10 mouse cellular contexts compared by ENCODE assay signal in the genomic region with DNA sequence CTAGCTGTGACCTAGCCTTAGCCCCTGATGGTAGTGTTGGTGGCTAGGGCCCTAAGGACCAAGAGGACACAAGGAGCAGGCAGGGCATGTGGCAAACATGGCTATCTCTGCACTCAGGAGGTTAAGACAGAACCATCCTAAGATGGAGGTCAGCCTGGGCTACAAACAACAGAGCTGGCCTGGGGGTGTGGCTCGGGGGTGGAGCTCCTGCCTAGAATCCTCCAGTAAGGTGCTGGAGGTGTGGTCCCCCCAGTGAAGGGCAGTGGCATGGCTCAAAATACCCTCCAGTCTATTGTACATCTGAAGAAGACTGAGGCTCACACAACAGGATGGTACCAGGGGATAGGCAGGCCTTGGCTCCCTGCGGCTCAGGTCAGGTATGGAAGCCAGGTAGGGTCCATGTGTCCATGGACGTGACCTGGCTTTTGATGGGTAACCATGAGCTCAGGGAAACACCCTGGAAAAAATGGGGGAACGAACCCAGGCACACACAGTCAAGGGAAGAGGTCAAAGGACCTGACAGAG. TPM values are rescaled to one million over a fixed set of nuclear protein-coding genes. Genes with fewer than 3 reads are reported as not detected.
DNase-seq lines count a peak whose midpoint lies in the region; ATAC-seq and TF ChIP-seq lines count a peak whose summit lies in the region.
"Had no signal": no experiment of that assay in that cellular context is flagged by ENCODE, and none has a peak within 500 bp of the region (broad histone marks: within the 10 kb centered on the region; RNA-seq: fewer than 3 reads in every experiment).

No protein-coding gene starts in this region.

- H3K9ac ChIP-seq in kidney, embryonic 14.5 days (ENCODE audit: low read depth, low read length) = no peak overlapping the region
- 0 out of 2 replicates have a peak overlapping the region, but pooled peaks have one; percentile 95 for H3K9ac ChIP-seq in embryonic facial prominence, embryonic 14.5 days (ENCODE audit: low read depth, low read length)
- H3K9ac ChIP-seq in intestine, postnatal 0 days (ENCODE audit: low read depth, low read length) = no peak overlapping the region
- H3K9ac ChIP-seq in midbrain, postnatal 0 days (replicated peaks; ENCODE audit: low read length, poor library complexity, severe bottlenecking) = peak overlapping the region; percentile 99

- TF ChIP-seq CTCF in intestine, postnatal 0 days (IDR thresholded peaks at IDR 0.05; ENCODE audit: low read depth) = no peak
- TF ChIP-seq CTCF in midbrain, postnatal 0 days (IDR thresholded peaks at IDR 0.05) = no peak

- H3K4me1 ChIP-seq in kidney, embryonic 14.5 days (ENCODE audit: control insufficient read depth, insufficient read depth, low read length) = peaks cover 33% of the 10 kb centered on the region
- peaks cover 20% of the 10 kb centered on the region for H3K4me1 ChIP-seq in embryonic facial prominence, embryonic 14.5 days (ENCODE audit: control insufficient read depth, insufficient read depth, low read length)
- H3K4me1 ChIP-seq in intestine, postnatal 0 days (replicated peaks; ENCODE audit: control insufficient read depth, insufficient read depth, low read length) = 0 out of 2 replicates have a peak, but pooled peaks cover 6% of the 10 kb centered on the region
- peaks cover 16% of the 10 kb centered on the region for H3K4me1 ChIP-seq in midbrain, postnatal 0 days (ENCODE audit: insufficient read depth, low read length)

- H3K27ac ChIP-seq in kidney, embryonic 14.5 days (ENCODE audit: low read depth, low read length) = no peak overlapping the region
- no peak overlapping the region for H3K27ac ChIP-seq in embryonic facial prominence, embryonic 14.5 days (replicated peaks; ENCODE audit: low read depth, low read length)
- no peak overlapping the region for H3K27ac ChIP-seq in intestine, postnatal 0 days (ENCODE audit: low read depth, low read length)
- H3K27ac ChIP-seq in midbrain, postnatal 0 days (ENCODE audit: low read depth, low read length) = peak overlapping the region; percentile 96; the same call in 1 of the 2 replicates

- no peak for ATAC-seq in kidney, embryonic 14.5 days (ENCODE audit: low FRiP score, low TSS enrichment)
- no peak for ATAC-seq in embryonic facial prominence, embryonic 14.5 days (ENCODE audit: low read depth)
- ATAC-seq in intestine, postnatal 0 days = no peak
- ATAC-seq in midbrain, postnatal 0 days (ENCODE audit: low FRiP score) = no peak

- peak overlapping the region; percentile 94; the same call in 1 of the 2 replicates for H3K4me2 ChIP-seq in kidney, embryonic 14.5 days (replicated peaks; ENCODE audit: low read depth, low read length)
- H3K4me2 ChIP-seq in embryonic facial prominence, embryonic 14.5 days (ENCODE audit: low read depth, low read length) = peak overlapping the region; percentile 91
- H3K4me2 ChIP-seq in intestine, postnatal 0 days (replicated peaks; ENCODE audit: low read depth) = peak overlapping the region; percentile 17; the same call in 1 of the 2 replicates
- peak overlapping the region; percentile 94 for H3K4me2 ChIP-seq in midbrain, postnatal 0 days (ENCODE audit: low read depth, low read length, poor library complexity, severe bottlenecking)

- no peaks in the 10 kb centered on the region for H3K27me3 ChIP-seq in kidney, embryonic 14.5 days (ENCODE audit: control insufficient read depth, insufficient read depth, low read length)
- no peaks in the 10 kb centered on the region for H3K27me3 ChIP-seq in embryonic facial prominence, embryonic 14.5 days (replicated peaks; ENCODE audit: control insufficient read depth, insufficient read depth, low read length)
- no peaks in the 10 kb centered on the region for H3K27me3 ChIP-seq in intestine, postnatal 0 days (replicated peaks; ENCODE audit: control insufficient read depth, insufficient read depth, low read length)
- H3K27me3 ChIP-seq in midbrain, postnatal 0 days (ENCODE audit: insufficient read depth, low read length) = no peaks in the 10 kb centered on the region

- no peak overlapping the region; the same call in 1 of the 2 replicates for H3K4me3 ChIP-seq in kidney, embryonic 14.5 days (ENCODE audit: low read length)
- peak overlapping the region; percentile 90 for H3K4me3 ChIP-seq in embryonic facial prominence, embryonic 14.5 days (ENCODE audit: low read depth, low read length)
- H3K4me3 ChIP-seq in intestine, postnatal 0 days (ENCODE audit: low read depth, low read length) = no peak overlapping the region
- H3K4me3 ChIP-seq in midbrain, postnatal 0 days (ENCODE audit: low read depth, low read length) = peak overlapping the region; percentile 59

- no peak for DNase-seq in kidney, adult 11 months
- DNase-seq in embryonic facial prominence, embryonic 14.5 days (ENCODE audit: low spot score) = no peak
- no peak for DNase-seq in midbrain, postnatal 0 days (ENCODE audit: low spot score)
- DNase-seq in thymus, postnatal 14 days = no peak
- no peak for DNase-seq in cerebellum, adult 18-20 months
- DNase-seq in frontal cortex, postnatal 36 days (ENCODE audit: low spot score in 2 of 2) = no peak
- DNase-seq: kidney, adult 18-20 months; thymus, postnatal 36 days had no signal

- peaks cover 54% of the 10 kb centered on the region for H3K36me3 ChIP-seq in kidney, embryonic 14.5 days (ENCODE audit: control insufficient read depth, insufficient read depth, low read length)
- peaks cover 46% of the 10 kb centered on the region for H3K36me3 ChIP-seq in embryonic facial prominence, embryonic 14.5 days (ENCODE audit: control insufficient read depth, insufficient read depth, low read length)
- H3K36me3 ChIP-seq in intestine, postnatal 0 days (ENCODE audit: control insufficient read depth, insufficient read depth) = peaks cover 25% of the 10 kb centered on the region; the same call in 1 of the 2 replicates
- H3K36me3 ChIP-seq in midbrain, postnatal 0 days (ENCODE audit: insufficient read depth, low read length) = peaks cover 31% of the 10 kb centered on the region

- 86% methylated on average over 4 of the region's 4 CpGs for WGBS in kidney, embryonic 14.5 days
- 91% methylated on average over 4 of the region's 4 CpGs for WGBS in embryonic facial prominence, embryonic 14.5 days
- WGBS in intestine, postnatal 0 days = 85% methylated on average over 4 of the region's 4 CpGs
- WGBS in midbrain, postnatal 0 days = 83% methylated on average over 4 of the region's 4 CpGs

- H3K9me3 ChIP-seq in kidney, embryonic 14.5 days (ENCODE audit: control insufficient read depth, low read length) = no peaks in the 10 kb centered on the region
- no peaks in the 10 kb centered on the region for H3K9me3 ChIP-seq in embryonic facial prominence, embryonic 14.5 days (ENCODE audit: control insufficient read depth, low read length)
- no peaks in the 10 kb centered on the region for H3K9me3 ChIP-seq in intestine, postnatal 0 days (ENCODE audit: control insufficient read depth)
- no peaks in the 10 kb centered on the region for H3K9me3 ChIP-seq in midbrain, postnatal 0 days (ENCODE audit: low read length)

RNA-seq across cellular contexts. Expression of a gene that starts 3.3 kb away (rescaled TPM):
- polyA plus RNA-seq in kidney, embryonic 14.5 days (2014; fragmentation: Nextera tagmentation; extraction: Ambion mirVana) = 8.7 and 14.6 TPM in 2 replicates
- polyA plus RNA-seq in embryonic facial prominence, embryonic 14.5 days (2014; fragmentation: Nextera tagmentation; extraction: Ambion mirVana) = 6.2 and 6.4 TPM in 2 replicates
- 3.2 and 4.2 TPM in 2 replicates for polyA plus RNA-seq in intestine, postnatal 0 days (2015; fragmentation: Nextera tagmentation; extraction: Ambion mirVana)
- total RNA-seq in midbrain, postnatal 0 days (2014; rRNA removed) = 118 and 147 TPM in 2 replicates
- polyA plus RNA-seq in midbrain, postnatal 0 days (2015; fragmentation: Nextera tagmentation; extraction: Ambion mirVana) = 12.5 and 13.9 TPM in 2 replicates

RNA-seq across cellular contexts. Expression of a gene that starts 15.2 kb away (rescaled TPM):
- polyA plus RNA-seq in kidney, embryonic 14.5 days (2014; fragmentation: Nextera tagmentation; extraction: Ambion mirVana) = 248 and 270 TPM in 2 replicates
- 164 and 186 TPM in 2 replicates for polyA plus RNA-seq in embryonic facial prominence, embryonic 14.5 days (2014; fragmentation: Nextera tagmentation; extraction: Ambion mirVana)
- polyA plus RNA-seq in intestine, postnatal 0 days (2015; fragmentation: Nextera tagmentation; extraction: Ambion mirVana) = 48.0 and 51.0 TPM in 2 replicates
- total RNA-seq in midbrain, postnatal 0 days (2014; rRNA removed) = 30.4 and 47.0 TPM in 2 replicates
- 154 and 157 TPM in 2 replicates for polyA plus RNA-seq in midbrain, postnatal 0 days (2015; fragmentation: Nextera tagmentation; extraction: Ambion mirVana)

RNA-seq across cellular contexts. Expression of a gene that starts 22.5 kb away (rescaled TPM):
- polyA plus RNA-seq in kidney, embryonic 14.5 days (2014; fragmentation: Nextera tagmentation; extraction: Ambion mirVana) = 806 and 1,046 TPM in 2 replicates
- polyA plus RNA-seq in embryonic facial prominence, embryonic 14.5 days (2014; fragmentation: Nextera tagmentation; extraction: Ambion mirVana) = 751 and 879 TPM in 2 replicates
- polyA plus RNA-seq in intestine, postnatal 0 days (2015; fragmentation: Nextera tagmentation; extraction: Ambion mirVana) = 1,032 and 1,082 TPM in 2 replicates
- 295 and 379 TPM in 2 replicates for total RNA-seq in midbrain, postnatal 0 days (2014; rRNA removed)
- polyA plus RNA-seq in midbrain, postnatal 0 days (2015; fragmentation: Nextera tagmentation; extraction: Ambion mirVana) = 638 and 795 TPM in 2 replicates

RNA-seq across cellular contexts. Expression of a gene that starts 27.9 kb away (rescaled TPM):
- 0.62 and 0.66 TPM in 2 replicates for polyA plus RNA-seq in kidney, embryonic 14.5 days (2014; fragmentation: Nextera tagmentation; extraction: Ambion mirVana)
- polyA plus RNA-seq in embryonic facial prominence, embryonic 14.5 days (2014; fragmentation: Nextera tagmentation; extraction: Ambion mirVana) = 0.47 and 0.72 TPM in 2 replicates
- 0.09 and 0.20 TPM in 2 replicates for polyA plus RNA-seq in intestine, postnatal 0 days (2015; fragmentation: Nextera tagmentation; extraction: Ambion mirVana)
- 17.5 and 23.1 TPM in 2 replicates for total RNA-seq in midbrain, postnatal 0 days (2014; rRNA removed)
- polyA plus RNA-seq in midbrain, postnatal 0 days (2015; fragmentation: Nextera tagmentation; extraction: Ambion mirVana) = 12.5 and 12.8 TPM in 2 replicates

RNA-seq across cellular contexts. Expression of a gene that starts 36.0 kb away (rescaled TPM):
- polyA plus RNA-seq in kidney, embryonic 14.5 days (2014; fragmentation: Nextera tagmentation; extraction: Ambion mirVana) = 1.2 and 2.7 TPM in 2 replicates
- polyA plus RNA-seq in embryonic facial prominence, embryonic 14.5 days (2014; fragmentation: Nextera tagmentation; extraction: Ambion mirVana) = 5.8 and 6.3 TPM in 2 replicates
- 46.7 and 50.4 TPM in 2 replicates for polyA plus RNA-seq in intestine, postnatal 0 days (2015; fragmentation: Nextera tagmentation; extraction: Ambion mirVana)
- 0.71 and 0.77 TPM in 2 replicates for total RNA-seq in midbrain, postnatal 0 days (2014; rRNA removed)
- polyA plus RNA-seq in midbrain, postnatal 0 days (2015; fragmentation: Nextera tagmentation; extraction: Ambion mirVana) = 0.62 and 0.71 TPM in 2 replicates

Comparison
In these comparisons a context has a peak if more than half of its experiments do, and no peak if none do; other contexts are left out.
1. H3K4me2 ChIP-seq: peak in every context shown above with its lines; median percentile 94 in kidney, embryonic 14.5 days; 94 in midbrain, postnatal 0 days; 91 in embryonic facial prominence, embryonic 14.5 days; 17 in intestine, postnatal 0 days.
2. H3K4me3 ChIP-seq: peak in embryonic facial prominence, embryonic 14.5 days (single experiment) and midbrain, postnatal 0 days (single experiment); none in kidney, embryonic 14.5 days (single experiment) and intestine, postnatal 0 days (single experiment).
3. H3K9ac ChIP-seq: peak in embryonic facial prominence, embryonic 14.5 days (single experiment) and midbrain, postnatal 0 days (single experiment); none in kidney, embryonic 14.5 days (single experiment) and intestine, postnatal 0 days (single experiment).